Mouse (Mus musculus): ENCODE measurements at regions not wholly inside any gene's neighbourhood (a gene's known extent, or its start where the extent isn't known, plus 50 kb on each side); places are given as distances from the start of the nearest gene placed in this dataset.

DNA sequence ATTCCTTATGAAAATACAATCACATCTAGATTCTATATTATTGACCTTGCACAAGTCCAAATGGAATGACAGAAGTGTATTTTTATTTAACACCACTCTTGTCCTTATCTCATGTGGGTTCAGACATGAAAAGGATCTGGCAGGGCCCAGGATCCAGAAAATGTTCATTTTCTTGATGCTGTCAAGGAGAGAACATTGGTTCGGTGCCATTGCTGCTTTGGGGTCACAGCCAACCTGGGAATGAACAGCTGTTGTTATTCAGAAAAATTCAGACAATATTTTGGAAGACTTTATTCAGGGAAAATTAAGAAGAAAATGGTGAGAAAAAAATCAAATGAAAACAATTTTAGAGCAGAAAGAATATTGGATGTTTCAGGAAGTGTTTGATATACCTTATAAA lies 590.0 kb downstream of the Iqcm start:
- no peak for DNase-seq (ENCODE audit: low spot score in 2 of 2)

DNA sequence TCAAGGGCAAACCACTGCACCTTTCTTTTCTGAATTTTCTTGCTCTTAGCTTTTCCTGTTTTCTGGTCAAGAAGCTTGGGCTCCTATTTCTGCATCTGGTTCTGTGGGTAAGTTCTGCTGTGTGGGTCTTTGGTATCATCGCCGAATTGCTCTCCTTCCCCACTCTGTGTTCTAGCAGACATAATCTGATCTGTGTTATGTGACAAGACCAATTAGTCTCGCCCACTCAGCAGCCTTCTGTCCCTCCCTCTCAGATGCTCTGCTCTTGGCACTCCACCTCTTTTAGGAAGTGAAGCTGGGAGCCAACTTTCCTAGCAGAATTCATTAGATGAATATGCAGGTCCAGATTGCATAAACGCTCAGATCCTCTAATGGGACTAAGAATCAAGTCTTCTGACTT lies 603.5 kb downstream of the Iqcm start:
- no peak for DNase-seq (ENCODE audit: low spot score in 2 of 2)

DNA sequence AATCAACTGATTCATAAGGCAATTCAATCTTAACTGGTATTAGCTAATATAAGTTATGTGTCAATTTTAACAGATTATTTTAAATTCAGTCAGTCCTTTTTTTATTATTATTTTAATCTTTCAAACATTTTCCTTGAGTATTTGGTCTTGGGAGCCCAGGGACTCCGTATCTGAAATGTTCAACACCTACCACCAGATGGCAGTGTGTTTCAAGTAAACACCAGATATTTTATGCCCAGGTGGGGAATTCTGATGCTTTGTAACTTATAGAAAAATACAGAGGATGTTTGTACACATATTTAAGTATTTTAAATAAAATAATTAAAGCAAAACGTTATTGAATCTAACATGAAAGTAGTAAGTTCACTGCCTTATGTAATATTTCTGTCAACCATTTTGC lies 619.2 kb downstream of the Iqcm start:
- DNase-seq (ENCODE audit: low spot score in 2 of 2) = no peak

DNA sequence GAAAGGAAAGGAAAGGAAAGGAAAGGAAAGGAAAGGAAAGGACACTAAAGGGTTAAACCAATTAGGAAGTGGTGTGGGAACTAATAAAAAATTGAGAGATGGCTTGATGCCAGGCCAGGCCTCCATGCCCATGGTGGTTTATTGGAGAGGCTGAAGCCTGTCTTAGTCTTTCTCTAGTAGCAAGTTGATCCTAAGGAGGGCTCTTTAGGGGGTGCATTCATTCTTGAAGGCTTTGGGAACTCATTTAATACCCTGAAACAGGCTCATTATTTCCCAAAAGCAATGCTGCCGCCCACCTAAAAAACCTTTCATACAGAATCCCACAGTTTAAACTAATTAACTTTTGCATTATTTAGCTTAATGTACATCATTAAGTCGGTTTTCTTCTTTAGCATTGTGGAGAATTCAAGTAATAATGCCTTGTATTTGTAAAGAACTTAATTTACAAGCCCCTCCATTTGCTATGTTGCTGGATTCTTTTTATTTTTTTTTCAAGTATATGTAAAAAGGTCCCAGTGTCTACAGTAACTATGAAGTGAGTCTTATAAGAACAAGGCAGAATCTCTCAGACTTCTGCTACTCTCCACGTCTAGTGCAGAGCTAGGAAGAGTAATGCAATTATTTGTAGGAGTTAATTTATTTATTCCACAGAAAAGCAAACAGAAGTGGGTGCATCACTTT lies 624.3 kb downstream of the Iqcm start:
- no peak for DNase-seq (ENCODE audit: low spot score in 2 of 2)

DNA sequence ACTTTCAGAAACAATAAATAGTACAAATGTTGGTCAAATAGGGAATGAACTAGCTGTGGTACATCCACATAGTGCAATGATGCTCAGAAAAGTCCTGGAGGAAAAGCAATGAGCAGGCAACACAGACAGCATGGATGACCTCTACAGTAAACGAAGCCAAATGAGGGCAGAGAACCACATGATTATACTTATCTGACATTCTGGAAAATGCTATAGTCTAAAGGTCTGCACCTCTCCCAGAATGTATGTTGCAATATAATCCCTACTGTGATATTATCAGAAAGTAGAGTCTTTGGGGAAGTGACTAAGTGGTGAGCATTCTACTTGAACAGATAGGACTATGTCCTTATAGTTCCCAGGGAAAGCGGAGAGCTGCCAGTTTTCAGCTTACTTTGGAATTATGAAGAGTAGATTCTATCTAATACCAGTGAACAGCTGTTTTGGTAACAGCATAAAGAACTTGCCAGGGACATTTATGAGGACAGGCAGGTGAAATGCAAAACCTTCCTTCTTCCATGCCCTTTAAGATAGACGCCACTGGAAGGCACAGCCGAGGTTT lies 672.2 kb downstream of the Iqcm start:
- DNase-seq (ENCODE audit: low spot score in 2 of 2) = no peak

DNA sequence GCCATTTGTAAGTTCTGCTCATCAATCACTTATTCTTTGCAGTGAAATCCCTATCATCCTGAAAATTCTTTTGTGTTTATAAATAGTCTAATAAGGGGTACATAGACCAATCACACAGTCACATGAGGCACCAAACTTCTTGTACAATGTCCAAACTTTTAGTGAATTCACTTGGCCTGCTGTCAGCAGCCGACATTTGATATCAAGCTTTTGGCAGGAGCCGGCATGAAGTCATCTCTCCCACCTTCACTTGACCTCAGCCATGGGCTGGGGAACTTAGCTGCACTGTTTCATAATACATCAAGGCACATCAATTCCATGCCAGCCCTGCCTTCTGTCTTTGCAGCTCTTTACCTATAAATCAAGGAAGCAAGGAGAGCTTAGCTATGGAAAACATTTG lies 679.0 kb downstream of the Iqcm start:
- DNase-seq (ENCODE audit: low spot score in 2 of 2) = peak in 1 of 2 experiments; percentile 21

DNA sequence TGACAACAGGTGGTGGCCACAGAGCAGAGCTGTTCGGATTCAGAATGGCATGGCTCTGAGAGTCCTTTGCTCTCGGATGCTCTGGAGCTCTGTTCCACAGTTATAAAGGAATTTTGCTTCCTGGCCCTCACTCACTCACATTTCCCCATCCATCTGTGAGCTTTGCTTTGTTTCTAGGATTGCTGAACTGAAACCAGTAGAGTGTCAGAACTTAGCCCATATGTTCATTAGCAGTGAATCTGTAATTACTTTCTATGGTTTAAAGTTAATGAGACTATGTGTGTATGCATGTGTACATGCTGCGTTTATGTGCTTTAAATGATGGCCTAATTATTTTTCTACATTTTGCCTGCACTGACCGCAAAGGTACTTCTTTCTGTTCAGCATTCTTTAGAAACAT lies 688.7 kb downstream of the Iqcm start:
- no peak for DNase-seq (ENCODE audit: low spot score in 2 of 2)

DNA sequence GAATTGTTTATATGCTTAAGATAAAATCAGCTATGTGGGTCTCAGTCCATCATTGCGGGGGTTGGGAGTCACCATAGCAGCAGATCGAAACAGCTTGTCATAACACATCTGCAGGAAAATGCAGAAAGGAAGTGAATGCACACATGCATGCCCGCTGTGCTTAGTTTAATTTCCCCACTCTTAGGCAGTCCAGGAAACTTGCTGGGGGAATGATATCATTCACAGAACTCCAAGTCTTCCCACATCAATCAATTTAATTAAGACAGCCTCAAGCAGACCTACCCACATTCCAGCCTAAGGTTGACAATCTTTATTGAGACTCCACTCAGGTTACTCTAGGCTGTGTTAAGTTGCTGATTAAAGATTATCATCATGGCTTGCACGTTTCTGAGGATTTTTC lies 700.2 kb downstream of the Iqcm start:
- DNase-seq (ENCODE audit: low spot score in 2 of 2) = no peak

DNA sequence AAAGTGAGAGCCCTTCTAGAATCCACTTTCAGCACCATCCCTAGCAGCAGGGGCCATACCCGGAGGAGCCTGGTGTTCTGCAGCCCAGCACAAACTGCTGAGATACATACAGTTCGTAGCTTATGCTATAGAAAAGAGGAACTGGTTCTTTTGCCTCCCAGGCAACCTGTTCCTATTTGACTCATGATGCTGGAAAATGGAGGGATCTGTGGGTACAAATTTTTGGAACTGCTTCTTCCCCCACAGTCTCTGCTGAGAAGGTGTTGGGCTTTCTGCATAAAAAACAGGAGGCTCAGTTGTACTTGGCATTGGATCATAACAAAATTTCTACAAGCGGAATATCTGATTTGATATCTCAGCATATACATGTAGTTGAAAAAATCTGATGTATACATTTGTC lies 716.7 kb upstream of the Nr3c2 start:
- DNase-seq (ENCODE audit: low spot score in 2 of 2) = no peak

DNA sequence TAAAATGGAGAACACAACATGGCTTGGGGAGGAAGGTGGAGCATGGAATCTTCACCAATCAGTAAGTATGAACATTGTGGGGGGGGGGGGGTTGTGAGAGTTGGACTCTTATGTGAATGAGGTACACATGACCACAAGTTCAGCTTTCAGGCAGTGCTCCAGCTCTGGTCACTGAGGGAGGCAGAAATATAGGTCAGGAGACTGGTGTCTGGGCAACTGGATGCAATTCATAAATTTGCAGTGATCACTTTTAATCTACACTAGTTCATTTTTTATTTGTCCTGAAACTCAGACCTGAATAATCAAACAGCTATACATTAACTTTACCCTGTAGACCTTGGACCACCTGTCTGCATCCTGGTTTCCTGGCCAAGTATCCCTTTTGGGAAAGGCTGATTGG lies 715.4 kb upstream of the Nr3c2 start:
- DNase-seq (ENCODE audit: low spot score in 2 of 2) = no peak

DNA sequence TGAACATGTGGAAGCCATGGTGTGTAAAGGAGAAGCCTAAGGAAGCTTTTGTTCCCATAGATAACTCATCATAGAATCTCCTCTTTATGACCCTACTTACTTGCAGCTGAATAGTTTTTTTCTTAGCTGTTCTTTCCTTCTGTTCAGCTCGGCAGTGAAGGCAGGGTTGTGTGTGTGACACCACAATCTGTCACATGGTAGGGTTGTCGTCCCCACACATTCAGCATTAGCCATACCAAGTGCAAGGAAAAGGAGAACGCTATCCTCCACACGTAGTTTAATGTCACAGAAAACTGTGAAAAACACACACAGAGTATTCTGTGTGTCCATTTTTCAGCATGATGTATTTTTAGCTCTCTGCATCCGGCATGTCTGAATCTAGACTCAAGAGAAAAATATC lies 711.9 kb upstream of the Nr3c2 start:
- DNase-seq (ENCODE audit: low spot score in 2 of 2) = no peak

DNA sequence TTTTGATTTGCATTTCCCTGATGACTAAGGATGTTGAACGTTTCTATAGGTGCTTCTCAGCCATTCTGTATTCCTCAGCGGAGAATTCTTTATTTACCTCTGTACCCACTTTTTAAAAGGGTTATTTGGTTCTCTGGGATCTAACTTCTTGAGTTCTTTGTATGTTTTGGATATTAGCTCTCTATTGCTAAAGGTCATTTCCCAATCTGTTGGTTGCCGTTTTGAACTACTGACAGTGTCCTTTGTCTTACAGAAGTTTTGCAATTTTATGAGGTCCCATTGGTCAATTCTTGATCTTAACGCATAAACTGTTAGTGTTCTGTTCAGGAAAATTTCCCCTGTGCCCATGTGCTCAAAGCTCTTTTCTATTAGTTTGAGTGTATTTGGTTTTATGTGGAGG lies 687.4 kb upstream of the Nr3c2 start:
- no peak for DNase-seq (ENCODE audit: low spot score in 2 of 2)

DNA sequence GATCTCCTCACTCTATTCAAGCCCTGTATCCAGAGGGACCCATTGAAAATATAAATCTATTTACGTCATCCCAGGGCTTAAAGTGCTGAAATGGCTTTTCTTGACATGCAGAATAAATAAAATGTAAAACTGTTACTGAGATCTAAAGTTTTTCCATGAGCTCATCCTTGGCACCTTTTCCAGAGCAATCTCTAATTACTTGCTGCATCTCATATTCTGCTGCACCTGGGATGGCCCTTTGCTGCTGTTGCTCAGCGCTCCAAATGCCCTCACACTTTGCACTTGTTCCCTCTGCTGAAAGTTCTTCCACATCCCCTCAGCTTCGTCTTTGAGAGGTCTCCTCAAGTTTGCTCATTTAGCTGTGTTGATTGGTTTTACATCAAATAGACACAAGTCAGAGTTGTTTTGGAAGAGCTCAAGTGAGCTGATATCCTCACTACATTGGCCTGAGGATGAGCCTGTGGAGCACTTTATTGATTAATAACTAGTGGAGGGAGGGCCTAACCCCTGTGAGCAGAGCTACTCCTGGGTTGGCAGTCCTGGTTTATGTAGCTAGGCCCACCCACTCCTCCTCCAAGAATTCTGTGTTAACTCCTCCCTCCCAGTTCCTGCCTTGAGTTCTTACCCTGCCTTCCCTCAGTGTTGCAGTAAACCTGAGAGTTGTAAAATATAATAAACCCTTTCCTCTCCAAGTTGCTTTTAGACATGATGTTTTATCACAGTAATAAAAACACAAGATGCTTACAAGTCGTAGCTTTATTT lies 681.2 kb upstream of the Nr3c2 start:
- no peak for DNase-seq (ENCODE audit: low spot score in 2 of 2)

DNA sequence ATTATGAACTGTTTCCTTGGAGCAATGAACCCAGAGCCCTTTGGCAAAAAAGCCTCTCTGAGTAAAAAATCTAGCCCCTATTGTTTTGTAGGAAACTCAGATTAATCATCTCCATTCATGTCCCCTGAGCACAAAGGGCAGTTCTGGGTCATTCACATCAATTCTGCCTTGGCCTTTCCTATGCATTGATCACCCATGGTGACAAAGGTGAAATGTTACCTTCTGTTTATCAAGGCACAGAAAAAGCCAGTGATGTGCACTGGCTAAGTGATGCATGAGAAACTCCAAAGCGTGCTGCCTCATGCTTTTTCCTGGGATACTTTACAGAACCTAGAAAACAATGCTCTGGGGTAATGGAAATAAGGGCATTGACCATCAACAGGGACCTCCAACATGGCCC lies 668.4 kb upstream of the Nr3c2 start:
- no peak for DNase-seq (ENCODE audit: low spot score in 2 of 2)

DNA sequence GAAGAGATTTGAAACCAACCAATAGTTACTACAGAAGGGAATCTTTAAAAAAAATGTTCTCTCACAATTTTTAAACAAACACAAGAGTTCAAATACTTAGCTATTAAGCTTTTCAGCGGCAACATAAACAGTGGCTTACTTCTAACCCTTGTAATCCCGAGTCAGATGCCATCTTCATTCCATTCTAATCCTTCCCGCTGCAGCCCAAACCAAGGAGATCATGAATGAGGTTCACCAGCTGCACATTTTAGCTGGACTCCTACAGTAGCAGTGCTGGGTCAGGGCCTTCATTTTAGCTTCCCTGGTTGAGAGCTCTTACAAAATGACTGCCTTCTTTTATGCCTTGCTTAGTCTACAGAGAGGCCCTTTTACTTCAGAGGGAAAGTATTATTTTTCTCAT lies 650.0 kb upstream of the Nr3c2 start:
- DNase-seq (ENCODE audit: low spot score in 2 of 2) = no peak

DNA sequence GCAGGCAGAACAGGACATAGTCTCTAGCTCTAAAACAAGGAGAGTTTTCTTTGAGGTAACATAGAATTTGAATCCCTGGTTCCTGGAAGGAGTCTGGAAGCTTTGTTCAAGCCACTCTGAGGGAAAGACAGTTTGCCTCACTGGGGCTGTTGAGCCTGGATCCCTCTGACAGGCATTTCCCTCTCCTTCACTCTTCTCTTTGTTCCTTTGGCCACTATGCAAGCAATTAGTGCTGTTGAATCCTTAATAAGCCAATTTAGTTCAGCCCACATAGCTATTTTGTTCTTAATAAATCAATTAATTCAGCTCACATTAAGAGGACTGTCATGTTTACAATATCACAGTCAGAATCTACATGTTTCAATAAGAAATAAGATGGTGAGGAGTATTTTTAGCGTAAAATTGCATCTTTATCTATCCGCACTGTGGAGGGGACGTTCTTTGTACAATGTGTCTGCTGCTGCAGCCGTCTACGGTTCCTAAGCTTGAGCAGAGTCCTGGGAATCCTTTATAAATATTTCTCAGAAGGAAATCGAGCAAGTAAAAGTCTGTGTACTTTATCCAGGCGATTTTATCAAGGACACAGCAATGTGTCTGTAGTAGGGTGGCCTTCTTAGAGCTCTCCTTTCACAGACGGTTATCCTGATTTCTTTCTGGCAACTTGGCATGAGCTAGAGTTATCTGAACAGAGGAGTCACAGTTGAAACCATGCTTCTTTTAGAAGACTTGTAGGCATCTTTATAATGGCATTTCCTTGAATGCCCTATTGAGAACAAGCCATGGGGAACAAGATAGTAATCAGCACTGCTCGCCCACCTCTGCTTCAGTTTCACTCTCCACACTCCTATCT lies 646.9 kb upstream of the Nr3c2 start:
- no peak for DNase-seq (ENCODE audit: low spot score in 2 of 2)
